Mouse (Mus musculus) MEL (cell line): Measurements from ENCODE around the gene Vps51. TPM values are rescaled to one million over a fixed set of nuclear protein-coding genes. Genes with fewer than 3 reads are reported as not detected.

Experiments used
- DNase-seq: peaks from one replicate; pipeline ENCODE4 v3.0.0; 2011; ENCODE audit warnings: low read depth, low spot score
- H3K27ac ChIP-seq: 2 replicates; pipeline ENCODE4 v1.5.1; 2012; ENCODE audit warnings: low read depth, mild to moderate bottlenecking, control low read depth, low read length, moderate library complexity; ENCODE audit not compliant: control insufficient read depth
- H3K27me3 ChIP-seq, 2 experiments: fragments of 150-350 bp in 1 of 2; sonication (generic) in 1 of 2; 2 replicates each; pipeline ENCODE4 v1.6.1; 2012; ENCODE audit warnings: low read length in 2 of 2, mild to moderate bottlenecking in 2 of 2, improper control_type of control experiment in 1 of 2, moderate library complexity in 1 of 2; ENCODE audit not compliant: insufficient read depth in 2 of 2, control insufficient read depth in 1 of 2
- H3K36me3 ChIP-seq, 2 experiments: 2 replicates each; pipeline ENCODE4 v1.6.1; 2012 to 2014; ENCODE audit warnings: low read length in 2 of 2, improper control_type of control experiment in 1 of 2, inconsistent platforms in 1 of 2, mild to moderate bottlenecking in 1 of 2; ENCODE audit not compliant: insufficient read depth in 2 of 2, control insufficient read depth in 1 of 2
- H3K4me1 ChIP-seq, 2 experiments: fragments of 150-350 bp in 1 of 2; sonication (generic) in 1 of 2; 2 replicates each; pipeline ENCODE4 v1.6.1; 2012; ENCODE audit warnings: low read length in 2 of 2, improper control_type of control experiment in 1 of 2, mild to moderate bottlenecking in 1 of 2; ENCODE audit not compliant: insufficient read depth in 2 of 2, control insufficient read depth in 1 of 2
- H3K4me3 ChIP-seq, 2 experiments: fragments of 150-350 bp in 1 of 2; sonication (generic) in 1 of 2; 2 replicates each; pipeline ENCODE4 v1.5.1; 2012; ENCODE audit warnings: low read depth in 2 of 2, low read length in 2 of 2, mild to moderate bottlenecking in 2 of 2, moderate library complexity in 2 of 2, control low read depth in 1 of 2, improper control_type of control experiment in 1 of 2; ENCODE audit not compliant: control insufficient read depth in 1 of 2, insufficient read depth in 1 of 2
- H3K79me2 ChIP-seq: 2 replicates; pipeline ENCODE4 v1.6.1; 2012; ENCODE audit warnings: mild to moderate bottlenecking, low read length, moderate library complexity; ENCODE audit not compliant: control insufficient read depth, poor library complexity, insufficient read depth
- H3K9ac ChIP-seq: 2 replicates; pipeline ENCODE4 v1.6.1; 2012; ENCODE audit warnings: low read depth, mild to moderate bottlenecking, control low read depth, low read length, moderate library complexity; ENCODE audit not compliant: control insufficient read depth, poor library complexity, severe bottlenecking
- H3K9me3 ChIP-seq: fragments of 150-350 bp; sonication (generic); replicated peaks from 2 replicates; pipeline ENCODE4 v1.6.1; 2012; ENCODE audit warnings: mild to moderate bottlenecking, low read length, improper control_type of control experiment, moderate library complexity; ENCODE audit not compliant: insufficient read depth
- BHLHE40 ChIP-seq: IDR thresholded peaks from 2 replicates; pipeline ENCODE4 v1.6.1; 2012; ENCODE audit warnings: low read depth, mild to moderate bottlenecking, inconsistent platforms, low read length, improper control_type of control experiment, borderline replicate concordance
- CHD1 ChIP-seq: IDR thresholded peaks from 2 replicates; pipeline ENCODE4 v1.6.1; 2012; ENCODE audit warnings: low read depth, mild to moderate bottlenecking, inconsistent platforms, low read length, improper control_type of control experiment
- CHD2 ChIP-seq: IDR thresholded peaks from 2 replicates; pipeline ENCODE4 v1.6.1; 2011; ENCODE audit warnings: low read length, improper control_type of control experiment
- CTCF ChIP-seq, 3 experiments: IDR thresholded peaks in 2 of 3; conservative IDR thresholded peaks in 1 of 3; 2 replicates each; pipeline ENCODE4 v1.5.1; 2011 to 2012; ENCODE audit warnings: low read length in 3 of 3, low read depth in 2 of 3, mild to moderate bottlenecking in 2 of 3, improper control_type of control experiment in 1 of 3, inconsistent platforms in 1 of 3, mixed read lengths in 1 of 3, moderate library complexity in 1 of 3; ENCODE audit not compliant: control insufficient read depth in 1 of 3, insufficient read depth in 1 of 3, poor library complexity in 1 of 3, severe bottlenecking in 1 of 3
- E2F4 ChIP-seq: IDR thresholded peaks from 2 replicates; pipeline ENCODE4 v1.6.1; 2011; ENCODE audit warnings: low read depth, low read length, improper control_type of control experiment, borderline replicate concordance
- ELF1 ChIP-seq: IDR thresholded peaks from 2 replicates; pipeline ENCODE4 v1.6.1; 2014; ENCODE audit warnings: low read depth, mild to moderate bottlenecking, inconsistent platforms, low read length, improper control_type of control experiment, moderate library complexity
- GABPA ChIP-seq: IDR thresholded peaks from 2 replicates; pipeline ENCODE4 v1.6.1; 2012; ENCODE audit warnings: low read depth, mild to moderate bottlenecking, inconsistent platforms, low read length, improper control_type of control experiment, moderate library complexity
- HCFC1 ChIP-seq: IDR thresholded peaks from 2 replicates; pipeline ENCODE4 v1.6.1; 2012; ENCODE audit warnings: low read depth, mild to moderate bottlenecking, inconsistent platforms, low read length, improper control_type of control experiment, moderate library complexity
- KAT2A ChIP-seq: conservative IDR thresholded peaks from 2 replicates; pipeline ENCODE4 v1.6.1; 2012; ENCODE audit warnings: low read depth, low read length, improper control_type of control experiment, inconsistent platforms
- MAFK ChIP-seq: IDR thresholded peaks from 2 replicates; pipeline ENCODE4 v1.6.1; 2011; ENCODE audit warnings: low read depth, mild to moderate bottlenecking, low read length, improper control_type of control experiment, borderline replicate concordance
- MAX ChIP-seq: IDR thresholded peaks from 2 replicates; pipeline ENCODE4 v1.6.1; 2011; ENCODE audit warnings: low read length, improper control_type of control experiment
- MAZ ChIP-seq: IDR thresholded peaks from 2 replicates; pipeline ENCODE4 v1.6.1; 2012; ENCODE audit warnings: low read depth, mild to moderate bottlenecking, inconsistent platforms, low read length, improper control_type of control experiment
- MXI1 ChIP-seq: IDR thresholded peaks from 2 replicates; pipeline ENCODE4 v1.6.1; 2011; ENCODE audit warnings: mild to moderate bottlenecking, low read depth, low read length, improper control_type of control experiment
- MYC ChIP-seq: IDR thresholded peaks from 2 replicates; pipeline ENCODE4 v1.6.1; 2011; ENCODE audit warnings: low read depth, mild to moderate bottlenecking, low read length, improper control_type of control experiment, moderate library complexity
- NELFE ChIP-seq: IDR thresholded peaks from 2 replicates; pipeline ENCODE4 v1.6.1; 2011; ENCODE audit warnings: low read depth, low read length, improper control_type of control experiment
- POLR2A ChIP-seq, 2 experiments: IDR thresholded peaks; 2 replicates each; pipeline ENCODE4 v1.6.1; 2011 to 2012; ENCODE audit warnings: low read length in 2 of 2, mild to moderate bottlenecking in 2 of 2, control low read depth in 1 of 2, improper control_type of control experiment in 1 of 2, low read depth in 1 of 2, moderate library complexity in 1 of 2; ENCODE audit not compliant: control insufficient read depth in 1 of 2, insufficient read depth in 1 of 2, poor library complexity in 1 of 2
- POLR2AphosphoS2 ChIP-seq: IDR thresholded peaks from 2 replicates; pipeline ENCODE4 v1.6.1; 2011; ENCODE audit warnings: low read length, improper control_type of control experiment
- RCOR1 ChIP-seq: IDR thresholded peaks from 2 replicates; pipeline ENCODE4 v1.6.1; 2012; ENCODE audit warnings: low read depth, mild to moderate bottlenecking, inconsistent platforms, low read length, improper control_type of control experiment
- SIN3A ChIP-seq: IDR thresholded peaks from 2 replicates; pipeline ENCODE4 v1.6.1; 2012; ENCODE audit warnings: low read length, improper control_type of control experiment, inconsistent platforms
- TAL1 ChIP-seq: IDR thresholded peaks from 2 replicates; pipeline ENCODE4 v1.6.1; 2012; ENCODE audit warnings: mild to moderate bottlenecking, inconsistent platforms, low read length, moderate library complexity, mixed read lengths
- TBP ChIP-seq: IDR thresholded peaks from 2 replicates; pipeline ENCODE4 v1.8.0; 2011; ENCODE audit warnings: low read depth, low read length, improper control_type of control experiment
- TCF12 ChIP-seq: IDR thresholded peaks from 2 replicates; pipeline ENCODE4 v1.6.1; 2014; ENCODE audit warnings: low read depth, mild to moderate bottlenecking, inconsistent platforms, low read length, improper control_type of control experiment, moderate library complexity
- UBTF ChIP-seq: IDR thresholded peaks from 2 replicates; pipeline ENCODE4 v1.6.1; 2012; ENCODE audit warnings: low read depth, mild to moderate bottlenecking, inconsistent platforms, low read length, improper control_type of control experiment, moderate library complexity, borderline replicate concordance; ENCODE audit not compliant: insufficient read depth
- USF1 ChIP-seq: IDR thresholded peaks from 2 replicates; pipeline ENCODE4 v1.6.1; 2014; ENCODE audit warnings: low read depth, mild to moderate bottlenecking, inconsistent platforms, low read length, improper control_type of control experiment, moderate library complexity
- USF2 ChIP-seq, 2 experiments: IDR thresholded peaks; 2 replicates each; pipeline ENCODE4 v1.6.1; 2011 to 2012; ENCODE audit warnings: improper control_type of control experiment in 2 of 2, low read length in 2 of 2, borderline replicate concordance in 1 of 2, inconsistent platforms in 1 of 2, low read depth in 1 of 2, mild to moderate bottlenecking in 1 of 2; ENCODE audit not compliant: insufficient read depth in 1 of 2
- ZC3H11A ChIP-seq: IDR thresholded peaks from 2 replicates; pipeline ENCODE4 v1.6.1; 2012; ENCODE audit warnings: low read depth, mild to moderate bottlenecking, inconsistent platforms, low read length, improper control_type of control experiment
- ZKSCAN1 ChIP-seq: IDR thresholded peaks from 2 replicates; pipeline ENCODE4 v1.6.1; 2012; ENCODE audit warnings: low read depth, mild to moderate bottlenecking, inconsistent platforms, low read length, improper control_type of control experiment, moderate library complexity
- ZNF384 ChIP-seq: IDR thresholded peaks from 2 replicates; pipeline ENCODE4 v1.6.1; 2012; ENCODE audit warnings: low read depth, mild to moderate bottlenecking, inconsistent platforms, low read length, improper control_type of control experiment
- polyA plus RNA-seq, 2 experiments: library from polyadenylated mRNA; stranded (reverse) in 1 of 2; unstranded in 1 of 2; fragments of >175 nt in 1 of 2; fragments of >200 nt in 1 of 2; gene quantifications; 2 replicates each; pipeline versions ENCODE4 v1.2.1 to v1.2.4; 2012; ENCODE audit warnings: low replicate concordance in 2 of 2, low read depth in 1 of 2; ENCODE audit not compliant: insufficient read length in 2 of 2, insufficient read depth in 1 of 2, missing spikeins in 1 of 2
- total RNA-seq: library from RNA; depleted of rRNA; stranded (reverse); fragments of 300-350 nt; gene quantifications from 2 replicates; pipeline ENCODE4 v1.2.3, GENCODE M21; 2012

Vps51 gene
- total and polyA plus RNA-seq, 3 experiments = 29.4 to 60.5 TPM; not detected in 1

DNA sequence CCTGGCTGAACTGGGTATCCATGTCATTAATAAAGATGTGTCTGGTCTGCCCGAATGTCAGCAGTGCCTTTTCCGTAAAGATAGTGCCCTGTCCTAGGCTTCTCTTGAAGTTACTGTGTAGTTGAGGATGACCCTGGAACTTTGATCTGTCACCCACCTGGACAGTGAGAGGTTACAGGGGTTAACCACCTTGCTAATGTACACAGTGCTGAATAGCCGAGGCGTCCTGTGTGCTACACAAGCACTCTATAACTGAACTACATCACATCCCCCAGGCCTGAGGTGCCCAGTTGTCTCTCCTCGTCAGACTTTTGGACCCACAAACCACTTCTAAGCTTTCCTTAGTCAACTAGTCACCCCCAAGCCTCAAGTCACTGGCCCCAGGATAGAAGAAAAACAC, 14.6 kb downstream of the Vps51 start:
- Histone ChIP-seq H3K4me1 (peaks cover 0 to 15% of the 10 kb centered on the region in 2 experiments; a peak in 2 of 4 replicates), H3K27ac (no peak overlapping the region), H3K36me3 (peaks cover 3 to 12% of the 10 kb centered on the region in 2 experiments; a peak in 3 of 4 replicates), H3K79me2 (peaks cover 32% of the 10 kb centered on the region), H3K9ac (peak overlapping the region; percentile 93), H3K4me3 (peak overlapping the region; percentile 73 to 83), H3K9me3 (no peaks in the 10 kb centered on the region), H3K27me3 (no peaks in the 10 kb centered on the region)
- TF ChIP-seq RCOR1 = no peak
- TF ChIP-seq UBTF = no peak
- no peak for TF ChIP-seq MYC
- TF ChIP-seq MAFK = no peak
- no peak for TF ChIP-seq TBP
- no peak for TF ChIP-seq CTCF (IDR thresholded peaks at IDR 0.05 in 2 of 3, conservative IDR thresholded peaks at IDR 0.05 in 1 of 3; ENCODE audit: control insufficient read depth in 1 of 3, insufficient read depth in 1 of 3, low read depth in 2 of 3, low read length in 3 of 3, poor library complexity in 1 of 3, severe bottlenecking in 1 of 3)
- TF ChIP-seq ZNF384 = no peak
- no peak for TF ChIP-seq POLR2AphosphoS2
- no peak for TF ChIP-seq ELF1
- TF ChIP-seq USF1 = no peak
- TF ChIP-seq SIN3A = no peak
- no peak for TF ChIP-seq TCF12
- TF ChIP-seq CHD2 = no peak
- TF ChIP-seq MAZ = no peak
- no peak for TF ChIP-seq USF2 (IDR thresholded peaks at IDR 0.05; ENCODE audit: borderline replicate concordance in 1 of 2, insufficient read depth in 1 of 2, low read depth in 1 of 2, low read length in 2 of 2)
- TF ChIP-seq MAX = no peak
- peak; percentile 20 for DNase-seq

DNA sequence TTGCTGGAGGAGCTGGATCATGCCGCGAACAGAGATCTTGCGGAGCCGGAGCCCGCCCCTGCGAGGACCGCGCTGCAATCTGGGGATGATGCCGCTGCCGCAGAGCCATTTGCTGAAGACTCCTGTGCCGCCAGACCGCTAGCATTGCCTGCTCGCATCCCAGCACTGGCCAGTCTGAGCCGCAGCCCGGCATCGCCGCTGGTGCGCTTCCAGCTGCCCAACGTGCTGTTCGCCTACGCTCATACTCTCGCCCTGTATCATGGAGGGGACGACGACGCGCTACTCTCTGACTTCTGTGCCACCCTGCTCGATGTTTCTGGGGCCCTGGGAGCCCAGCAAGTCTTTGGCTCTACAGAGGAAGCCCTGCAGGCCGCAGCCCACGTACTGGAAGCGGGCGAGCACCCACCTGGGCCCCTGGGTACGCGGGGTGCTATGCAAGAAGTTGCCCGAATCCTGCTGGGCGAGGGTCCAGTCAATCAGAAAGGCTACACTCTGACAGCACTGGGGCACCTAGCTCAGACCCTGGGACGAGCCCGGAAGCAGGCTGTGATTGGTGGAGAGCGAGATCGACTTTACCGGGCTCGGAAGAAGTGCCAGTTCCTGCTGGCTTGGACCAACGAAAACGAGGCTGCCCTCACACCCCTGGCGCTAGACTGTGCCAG, 15.3 kb downstream of the Vps51 start:
- Histone ChIP-seq H3K4me3 (peak overlapping the region; percentile 73 to 83), H3K79me2 (peaks cover 39% of the 10 kb centered on the region), H3K4me1 (peaks cover 0 to 14% of the 10 kb centered on the region in 2 experiments; a peak in 2 of 4 replicates), H3K9me3 (no peaks in the 10 kb centered on the region), H3K9ac (peak overlapping the region; percentile 93), H3K27ac (peak overlapping the region; percentile 89), H3K36me3 (peaks cover 3 to 13% of the 10 kb centered on the region in 2 experiments; a peak in 3 of 4 replicates), H3K27me3 (no peaks in the 10 kb centered on the region)
- TF ChIP-seq GABPA = no peak
- 0 out of 2 replicates have a peak, but pooled peaks have one; percentile 13 for TF ChIP-seq MAX
- TF ChIP-seq MAFK = no peak
- TF ChIP-seq NELFE = peak; percentile 46
- TF ChIP-seq RCOR1 = no peak
- no peak for TF ChIP-seq KAT2A
- TF ChIP-seq MXI1 = no peak
- TF ChIP-seq ZKSCAN1 = no peak
- TF ChIP-seq TAL1 = no peak
- TF ChIP-seq BHLHE40 = no peak
- no peak for TF ChIP-seq E2F4
- TF ChIP-seq TBP = 0 out of 2 replicates have a peak, but pooled peaks have one; percentile 34
- no peak for TF ChIP-seq USF1
- TF ChIP-seq POLR2A (IDR thresholded peaks at IDR 0.05; ENCODE audit: control insufficient read depth in 1 of 2, insufficient read depth in 1 of 2, low read depth in 1 of 2, low read length in 2 of 2, poor library complexity in 1 of 2) = peak; percentile 20 to 52; a peak in 1 of 4 replicates
- TF ChIP-seq ELF1 = peak; percentile 77
- no peak for TF ChIP-seq CHD1
- no peak for TF ChIP-seq ZNF384
- no peak for TF ChIP-seq ZC3H11A
- TF ChIP-seq HCFC1 = no peak
- TF ChIP-seq MYC = no peak
- TF ChIP-seq CTCF (IDR thresholded peaks at IDR 0.05 in 2 of 3, conservative IDR thresholded peaks at IDR 0.05 in 1 of 3; ENCODE audit: control insufficient read depth in 1 of 3, insufficient read depth in 1 of 3, low read depth in 2 of 3, low read length in 3 of 3, poor library complexity in 1 of 3, severe bottlenecking in 1 of 3) = no peak
- peak; percentile 79 for DNase-seq
